Mouse (Mus musculus): ENCODE data around the gene Larp1. TPM values are rescaled to one million over a fixed set of nuclear protein-coding genes. Genes with fewer than 3 reads are reported as not detected.

Larp1 gene
- polyA plus RNA-seq, 1 experiment from 2014 or later: 18.6 TPM

GRCm38 (mm10) chr11:57979621-57980020 lies 29.2 kb upstream of the Larp1 start:
- Histone ChIP-seq H3K4me3 (no peak overlapping the region), H3K4me2 (no peak overlapping the region), H3K27ac (no peak overlapping the region), H3K27me3 (no peaks in the 10 kb centered on the region), H3K9me3 (no peaks in the 10 kb centered on the region), H3K9ac (no peak overlapping the region), H3K36me3 (no peaks in the 10 kb centered on the region), H3K4me1 (no peaks in the 10 kb centered on the region)
- ATAC-seq (ENCODE audit: insufficient number of reproducible peaks, low FRiP score, low TSS enrichment, low read depth): no peak
- WGBS: 82% methylated on average over 6 of the region's 6 CpGs

- Histone ChIP-seq H3K4me1 (no peaks in the 10 kb centered on the region), H3K4me3 (no peak overlapping the region), H3K27me3 (no peaks in the 10 kb centered on the region), H3K36me3 (no peaks in the 10 kb centered on the region), H3K9ac (no peak overlapping the region), H3K27ac (no peak overlapping the region), H3K9me3 (no peaks in the 10 kb centered on the region), H3K4me2 (no peak overlapping the region)
- no peak for ATAC-seq (ENCODE audit: insufficient number of reproducible peaks, low FRiP score, low TSS enrichment, low read depth)
- WGBS: 78% methylated on average over 12 of the region's 12 CpGs
Observed at GRCm38 (mm10) chr11:57981083-57981809, 27.6 kb upstream of the Larp1 start.

GRCm38 (mm10) chr11:57983480-57984342 lies 25.2 kb upstream of the Larp1 start:
- H3K27ac ChIP-seq: no peak overlapping the region
- no peak overlapping the region for H3K4me3 ChIP-seq
- H3K4me1 ChIP-seq: no peaks in the 10 kb centered on the region
- no peak overlapping the region for H3K9ac ChIP-seq
- no peak overlapping the region for H3K4me2 ChIP-seq
- no peak for ATAC-seq (ENCODE audit: insufficient number of reproducible peaks, low FRiP score, low TSS enrichment, low read depth)
- H3K9me3 ChIP-seq: no peaks in the 10 kb centered on the region
- H3K36me3 ChIP-seq: no peaks in the 10 kb centered on the region
- 43% methylated on average over 16 of the region's 16 CpGs for WGBS
- no peaks in the 10 kb centered on the region for H3K27me3 ChIP-seq

- ATAC-seq (ENCODE audit: insufficient number of reproducible peaks, low FRiP score, low TSS enrichment, low read depth): no peak
- Histone ChIP-seq H3K27me3 (no peaks in the 10 kb centered on the region), H3K36me3 (no peaks in the 10 kb centered on the region), H3K4me3 (no peak overlapping the region), H3K9me3 (no peaks in the 10 kb centered on the region), H3K4me1 (no peaks in the 10 kb centered on the region), H3K27ac (no peak overlapping the region), H3K4me2 (no peak overlapping the region), H3K9ac (no peak overlapping the region)
- 58% methylated on average over 3 of the region's 3 CpGs for WGBS
Observed at GRCm38 (mm10) chr11:57984343-57984666, 24.6 kb upstream of the Larp1 start.

- Histone ChIP-seq H3K4me2 (no peak overlapping the region), H3K4me3 (no peak overlapping the region), H3K9ac (no peak overlapping the region), H3K4me1 (no peaks in the 10 kb centered on the region), H3K9me3 (no peaks in the 10 kb centered on the region), H3K36me3 (no peaks in the 10 kb centered on the region), H3K27me3 (no peaks in the 10 kb centered on the region), H3K27ac (no peak overlapping the region)
- no peak for ATAC-seq (ENCODE audit: insufficient number of reproducible peaks, low FRiP score, low TSS enrichment, low read depth)
- 95% methylated on average over 2 of the region's 3 CpGs for WGBS
Observed at GRCm38 (mm10) chr11:57985485-57985884, 23.4 kb upstream of the Larp1 start.

- Histone ChIP-seq H3K9me3 (no peaks in the 10 kb centered on the region), H3K4me3 (no peak overlapping the region), H3K27me3 (no peaks in the 10 kb centered on the region), H3K36me3 (no peaks in the 10 kb centered on the region), H3K4me2 (no peak overlapping the region), H3K27ac (no peak overlapping the region), H3K9ac (no peak overlapping the region), H3K4me1 (no peaks in the 10 kb centered on the region)
- ATAC-seq (ENCODE audit: insufficient number of reproducible peaks, low FRiP score, low TSS enrichment, low read depth): no peak
- WGBS: 83% methylated on average over 6 of the region's 6 CpGs
Observed at GRCm38 (mm10) chr11:57986053-57986452, 22.8 kb upstream of the Larp1 start.

GRCm38 (mm10) chr11:57986456-57986855 lies 22.4 kb upstream of the Larp1 start:
- H3K27me3 ChIP-seq: no peaks in the 10 kb centered on the region
- no peak overlapping the region for H3K4me3 ChIP-seq
- WGBS: 86% methylated on average over 6 of the region's 6 CpGs
- H3K4me2 ChIP-seq: no peak overlapping the region
- no peak overlapping the region for H3K9ac ChIP-seq
- no peak for ATAC-seq (ENCODE audit: insufficient number of reproducible peaks, low FRiP score, low TSS enrichment, low read depth)
- no peaks in the 10 kb centered on the region for H3K9me3 ChIP-seq
- H3K4me1 ChIP-seq: no peaks in the 10 kb centered on the region
- H3K36me3 ChIP-seq: no peaks in the 10 kb centered on the region
- H3K27ac ChIP-seq: no peak overlapping the region

- 94% methylated on average over 7 of the region's 7 CpGs for whole genome bisulfite sequencing
- Histone ChIP-seq H3K4me3 (no peak overlapping the region), H3K27me3 (no peaks in the 10 kb centered on the region), H3K9ac (no peak overlapping the region), H3K4me1 (no peaks in the 10 kb centered on the region), H3K9me3 (no peaks in the 10 kb centered on the region), H3K4me2 (no peak overlapping the region), H3K36me3 (no peaks in the 10 kb centered on the region), H3K27ac (no peak overlapping the region)
- no peak for ATAC-seq (ENCODE audit: insufficient number of reproducible peaks, low FRiP score, low TSS enrichment, low read depth)
Observed at GRCm38 (mm10) chr11:57986861-57987260, 22.0 kb upstream of the Larp1 start.

GRCm38 (mm10) chr11:57998168-57998567 lies 10.7 kb upstream of the Larp1 start:
- Histone ChIP-seq H3K4me1 (no peaks in the 10 kb centered on the region), H3K9ac (no peak overlapping the region), H3K9me3 (no peaks in the 10 kb centered on the region), H3K4me2 (no peak overlapping the region), H3K27me3 (no peaks in the 10 kb centered on the region), H3K4me3 (no peak overlapping the region), H3K36me3 (no peaks in the 10 kb centered on the region), H3K27ac (no peak overlapping the region)
- WGBS: 82% methylated on average over 7 of the region's 7 CpGs
- ATAC-seq (ENCODE audit: insufficient number of reproducible peaks, low FRiP score, low TSS enrichment, low read depth): no peak

GRCm38 (mm10) chr11:57998872-57999271 lies 10.0 kb upstream of the Larp1 start:
- Histone ChIP-seq H3K9me3 (no peaks in the 10 kb centered on the region), H3K27me3 (no peaks in the 10 kb centered on the region), H3K36me3 (no peaks in the 10 kb centered on the region), H3K4me1 (no peaks in the 10 kb centered on the region), H3K4me2 (no peak overlapping the region), H3K27ac (no peak overlapping the region), H3K9ac (no peak overlapping the region), H3K4me3 (no peak overlapping the region)
- no peak for ATAC-seq (ENCODE audit: insufficient number of reproducible peaks, low FRiP score, low TSS enrichment, low read depth)
- WGBS: 11% methylated on average over 1 of the region's 1 CpGs

- ATAC-seq (ENCODE audit: insufficient number of reproducible peaks, low FRiP score, low TSS enrichment, low read depth): no peak
- Histone ChIP-seq H3K27me3 (no peaks in the 10 kb centered on the region), H3K27ac (no peak overlapping the region), H3K36me3 (no peaks in the 10 kb centered on the region), H3K4me3 (no peak overlapping the region), H3K9me3 (no peaks in the 10 kb centered on the region), H3K4me1 (peaks cover 4% of the 10 kb centered on the region; the same call in 1 of the 2 replicates), H3K4me2 (no peak overlapping the region), H3K9ac (no peak overlapping the region)
- 81% methylated on average over 8 of the region's 8 CpGs for WGBS
Observed at GRCm38 (mm10) chr11:58003126-58003525, 5.7 kb upstream of the Larp1 start.

- no peak overlapping the region for H3K27ac ChIP-seq
Observed at GRCm38 (mm10) chr11:58003734-58004133, 5.1 kb upstream of the Larp1 start.

More at GRCm38 (mm10) chr11:58003734-58004133, 5.1 kb upstream of the Larp1 start:
- no peak overlapping the region for H3K9ac ChIP-seq
- 64% methylated on average over 6 of the region's 6 CpGs for WGBS
- no peaks in the 10 kb centered on the region for H3K27me3 ChIP-seq
- no peaks in the 10 kb centered on the region for H3K36me3 ChIP-seq
- no peaks in the 10 kb centered on the region for H3K9me3 ChIP-seq
- peaks cover 8% of the 10 kb centered on the region; the same call in 1 of the 2 replicates for H3K4me1 ChIP-seq
- H3K4me2 ChIP-seq: no peak overlapping the region
- H3K4me3 ChIP-seq: no peak overlapping the region
- no peak for ATAC-seq (ENCODE audit: insufficient number of reproducible peaks, low FRiP score, low TSS enrichment, low read depth)

Measured in limb, embryonic 15.5 days (tissue).